Mouse (Mus musculus) kidney, postnatal 10 days (tissue): ENCODE results near the gene Hoxd10.

Source experiments
- DNase-seq: peaks from one replicate; pipeline ENCODE4 v3.0.0; 2021; ENCODE audit warnings: mixed read lengths

Gene Hoxd10

DNA sequence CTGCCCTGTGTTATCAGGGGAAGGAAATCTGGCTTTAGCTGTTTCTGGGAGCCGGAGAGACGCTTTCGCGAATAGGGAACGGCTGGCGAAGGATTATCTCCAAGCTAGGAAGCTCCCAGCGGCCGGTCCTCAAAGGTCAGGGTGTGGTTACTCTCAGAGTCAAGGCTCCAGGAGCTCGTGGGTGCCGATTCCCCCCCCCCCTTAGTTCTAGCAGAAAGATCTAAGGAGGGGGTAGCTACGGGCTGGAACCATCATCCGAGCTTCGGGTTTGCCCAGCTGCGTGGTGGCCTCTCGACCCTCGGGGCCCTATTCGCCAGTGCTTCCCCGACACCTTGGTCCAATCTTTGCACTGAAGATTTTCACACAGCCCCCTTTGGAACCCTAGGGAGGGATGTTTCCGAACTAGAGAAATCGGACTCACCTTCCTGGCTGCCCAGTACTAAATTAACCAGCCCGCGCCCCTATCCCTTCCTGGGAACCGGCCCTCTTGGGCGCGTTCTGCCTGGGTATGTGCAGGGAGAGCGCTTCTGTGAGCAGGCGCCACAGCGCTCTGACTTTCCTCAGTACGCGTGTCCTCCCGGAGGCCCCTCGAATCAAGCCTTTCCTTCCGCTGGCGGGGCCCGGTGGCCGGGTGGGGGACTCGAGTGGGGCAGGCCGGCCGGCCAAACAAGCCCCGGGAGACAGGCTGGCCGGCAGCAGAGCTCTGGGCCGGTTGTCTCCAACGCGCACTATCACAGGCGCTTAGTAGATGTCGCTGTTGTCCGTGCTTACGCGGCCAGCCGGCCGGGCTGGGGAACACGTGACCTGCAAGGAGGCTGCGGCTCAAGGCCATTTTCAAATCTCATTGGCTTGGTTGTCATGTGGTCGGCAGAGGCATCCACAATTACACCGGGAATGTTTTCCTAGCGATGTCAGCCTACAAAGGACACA is at the start of gene Hoxd10:
Gene Hoxd10, plus strand, starts transcription at position 903 of the 930 bp plus-strand sequence.
- peak; percentile 95 for DNase-seq

- no peak for DNase-seq
These were observed 49.3 kb upstream of the Hoxd10 start for GRCm38 (mm10) chr2:74642431-74642830.

DNA sequence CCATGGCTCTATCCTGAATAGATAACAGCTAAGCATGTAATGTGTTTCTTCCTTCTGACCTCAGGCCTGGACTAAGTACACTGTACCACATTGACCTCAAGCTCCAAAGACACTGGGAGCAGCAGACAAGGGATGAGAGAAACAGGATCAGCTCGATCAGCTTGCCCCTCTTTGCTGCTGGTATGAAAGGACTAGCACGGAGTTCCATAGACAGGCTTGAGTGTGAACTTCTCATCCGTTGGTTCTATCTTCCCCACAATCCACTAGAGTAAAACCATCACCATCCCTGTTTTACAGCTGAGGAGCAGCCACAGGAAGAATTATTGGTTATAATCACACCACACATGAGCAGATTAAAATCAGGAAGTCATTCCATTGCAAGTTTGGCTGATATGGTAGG is 46.1 kb upstream of the Hoxd10 start:
- DNase-seq = no peak

- peak; percentile 16 for DNase-seq
These were observed 44.5 kb upstream of the Hoxd10 start for GRCm38 (mm10) chr2:74647082-74647864.

- no peak for DNase-seq
These were observed 38.8 kb upstream of the Hoxd10 start for GRCm38 (mm10) chr2:74652996-74653340.

- DNase-seq = no peak
These were observed 37.8 kb upstream of the Hoxd10 start for GRCm38 (mm10) chr2:74653781-74654535.

DNA sequence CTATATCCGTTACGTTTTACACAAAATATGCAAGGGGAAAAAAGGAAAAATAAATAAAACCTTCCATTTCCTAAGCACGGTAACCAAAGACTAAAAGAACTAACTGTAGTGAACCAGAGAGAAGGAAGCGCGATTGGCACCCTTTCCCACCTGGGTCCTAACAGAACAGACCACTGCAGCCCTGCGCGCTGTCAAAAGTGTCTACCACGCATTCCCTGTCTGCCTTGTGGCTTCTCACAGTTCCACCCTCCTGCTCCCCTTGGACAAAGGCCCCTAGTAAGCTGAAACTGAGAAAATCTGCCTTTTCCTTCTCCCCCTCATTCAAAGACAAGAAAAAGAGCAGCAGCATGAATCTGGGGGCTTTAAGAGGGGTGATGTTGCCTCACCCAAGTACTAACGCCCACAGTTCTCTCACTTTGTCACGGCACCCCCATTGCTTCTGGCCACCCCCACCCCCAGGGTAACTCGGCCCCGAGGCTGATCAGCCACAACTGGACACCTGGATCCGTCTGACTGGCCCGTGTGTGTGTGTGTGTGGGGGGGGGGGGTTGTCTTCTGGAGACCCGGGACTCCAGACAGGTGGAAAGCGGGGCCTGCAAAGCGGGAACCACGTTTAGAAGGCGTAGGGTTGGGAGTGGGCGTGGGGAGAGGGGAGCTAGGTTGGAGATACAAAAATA is 36.8 kb upstream of the Hoxd10 start:
- DNase-seq = no peak

DNA sequence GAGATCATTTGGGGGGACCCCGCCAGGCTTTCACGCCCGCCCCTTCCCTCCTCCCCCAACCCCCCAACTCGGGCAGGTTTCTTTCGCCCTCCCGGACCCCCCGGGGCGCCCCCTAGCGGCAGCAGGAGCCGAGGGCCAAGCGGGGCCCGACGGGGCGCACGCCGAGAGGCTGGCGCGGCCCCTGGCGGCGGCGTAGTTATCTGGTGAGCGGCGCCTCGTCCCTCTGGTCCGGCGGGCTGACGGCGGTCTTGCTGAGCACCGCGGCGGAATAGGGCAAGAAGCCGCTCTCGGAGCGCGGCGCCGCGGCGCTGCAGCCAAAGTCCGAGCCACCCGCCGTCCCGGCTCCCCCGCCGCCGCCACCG is 36.3 kb upstream of the Hoxd10 start:
- DNase-seq = peak; percentile 79

- peak; percentile 32 for DNase-seq
These were observed 35.7 kb upstream of the Hoxd10 start for GRCm38 (mm10) chr2:74655821-74656631.

- DNase-seq = no peak
These were observed 35.1 kb upstream of the Hoxd10 start for GRCm38 (mm10) chr2:74656632-74657021.

GRCm38 (mm10) chr2:74657251-74658023 is 34.3 kb upstream of the Hoxd10 start:
- DNase-seq = peak; percentile 34

- DNase-seq = no peak
These were observed 33.6 kb upstream of the Hoxd10 start for GRCm38 (mm10) chr2:74658024-74658666.

- peak; percentile 33 for DNase-seq
These were observed 32.9 kb upstream of the Hoxd10 start for GRCm38 (mm10) chr2:74658667-74659371.

- DNase-seq = no peak
These were observed 32.2 kb upstream of the Hoxd10 start, which contains the start of gene Evx2 for GRCm38 (mm10) chr2:74659507-74660005. TSS of gene Evx2 (minus strand) at chr2:74659557.

DNA sequence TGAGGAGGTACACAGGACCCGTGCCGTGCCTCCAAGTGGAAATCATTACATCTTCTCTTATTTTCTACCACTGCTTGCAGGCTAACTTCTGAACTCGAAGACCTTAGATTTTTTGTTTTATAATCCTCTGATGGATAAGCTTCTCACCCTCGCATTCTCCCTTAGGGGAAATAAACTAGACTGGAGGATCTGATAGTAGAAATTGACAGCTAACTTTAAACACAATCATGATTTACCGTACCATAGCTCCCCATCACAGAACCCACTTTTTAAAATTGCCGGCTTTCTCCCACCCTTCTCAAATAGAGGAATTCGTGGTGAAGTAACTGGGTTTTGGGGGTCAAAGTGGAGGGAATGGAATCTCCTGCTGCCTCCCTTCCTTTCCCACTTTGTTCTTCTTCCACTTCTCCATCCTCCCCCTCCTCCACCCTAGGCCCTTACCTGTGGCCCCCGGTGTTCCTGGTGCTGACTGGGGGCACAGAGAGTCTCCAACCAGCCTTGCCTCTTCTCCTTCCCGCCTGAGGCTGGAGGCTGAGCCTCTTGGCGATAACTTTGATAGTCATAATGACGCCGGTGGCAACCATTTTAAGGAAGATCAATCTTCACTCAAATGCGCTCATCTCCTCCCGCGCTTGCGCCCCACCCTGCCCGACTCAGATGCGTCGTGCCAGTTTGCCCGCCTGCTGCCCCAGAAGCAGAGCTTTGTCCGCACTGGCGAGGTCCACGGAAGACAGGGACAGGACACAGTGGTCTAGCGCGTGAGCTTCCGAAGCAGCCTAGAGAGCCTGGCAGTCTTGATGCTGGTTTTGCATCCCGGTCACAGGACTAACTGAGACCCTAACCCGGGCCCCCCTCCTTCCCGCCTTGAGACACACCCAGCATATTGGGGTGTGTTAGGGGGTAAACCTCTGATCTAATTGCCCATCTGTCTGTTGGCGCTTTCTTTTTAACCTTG is 31.0 kb upstream of the Hoxd10 start:
- peak; percentile 13 for DNase-seq

DNA sequence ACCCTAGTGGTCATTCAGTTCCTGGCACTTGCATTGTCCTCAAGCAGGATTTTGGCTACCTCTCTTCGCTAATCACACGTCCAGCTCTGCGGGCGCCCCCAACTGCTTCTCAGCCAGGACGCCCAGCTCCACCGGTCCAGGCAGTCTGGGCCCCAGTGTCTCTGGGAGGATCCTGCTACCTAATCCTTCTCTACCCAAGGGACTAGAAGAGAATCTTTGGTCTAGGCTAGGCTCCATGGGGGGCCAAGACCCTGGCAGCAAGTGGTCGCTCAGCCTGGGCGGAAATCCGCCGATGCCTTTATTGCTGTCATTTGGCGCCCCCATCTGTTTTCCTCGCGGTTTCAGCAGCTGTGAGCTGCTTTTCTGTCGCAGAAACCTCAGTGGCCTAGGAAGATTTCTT is 30.0 kb upstream of the Hoxd10 start:
- peak; percentile 79 for DNase-seq

- DNase-seq = peak; percentile 79
These were observed 28.3 kb upstream of the Hoxd10 start for GRCm38 (mm10) chr2:74663291-74663925.

GRCm38 (mm10) chr2:74666411-74666810 is 25.3 kb upstream of the Hoxd10 start:
- DNase-seq = no peak
